Mouse (Mus musculus) urinary bladder, postnatal 36 days (tissue): ENCODE results near the gene Cap1.
A peak's percentile ranks its signal among the peaks of the same experiment; 100 is the strongest.
"Not testable (repeated sequence)": the region's sequence is repeated elsewhere in the genome, so short reads cannot be mapped to it uniquely, and the experiment has no call there.

Source experiments
- DNase-seq, 2 experiments: peaks; one replicate each; pipeline ENCODE4 v3.0.0; 2022; ENCODE audit warnings: low spot score in 2 of 2, mixed read lengths in 1 of 2

The Cap1 gene

DNA sequence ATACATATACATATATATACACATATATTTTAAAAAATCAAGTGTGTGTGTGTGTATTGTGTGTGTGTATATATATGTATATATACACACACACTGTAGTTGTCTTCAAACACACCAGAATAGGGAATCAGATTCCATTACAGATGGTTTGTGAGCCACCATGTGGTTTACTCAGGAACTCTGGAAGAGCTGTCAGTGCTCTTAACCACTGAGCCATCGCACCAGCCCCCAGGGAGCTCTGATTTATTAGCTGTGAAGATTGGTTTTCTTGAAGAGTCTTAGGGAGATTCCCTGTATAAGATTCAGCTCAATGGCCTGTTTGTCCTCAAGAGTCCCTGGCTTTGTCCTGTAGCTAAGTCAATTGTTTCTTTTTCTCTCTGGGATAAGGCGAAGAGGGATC lies 47.9 kb downstream of the Cap1 start:
- DNase-seq, result no peak

- no peak for DNase-seq
Measured at GRCm38 (mm10) chr4:122837180-122837730, 48.6 kb downstream of the Cap1 start.

DNA sequence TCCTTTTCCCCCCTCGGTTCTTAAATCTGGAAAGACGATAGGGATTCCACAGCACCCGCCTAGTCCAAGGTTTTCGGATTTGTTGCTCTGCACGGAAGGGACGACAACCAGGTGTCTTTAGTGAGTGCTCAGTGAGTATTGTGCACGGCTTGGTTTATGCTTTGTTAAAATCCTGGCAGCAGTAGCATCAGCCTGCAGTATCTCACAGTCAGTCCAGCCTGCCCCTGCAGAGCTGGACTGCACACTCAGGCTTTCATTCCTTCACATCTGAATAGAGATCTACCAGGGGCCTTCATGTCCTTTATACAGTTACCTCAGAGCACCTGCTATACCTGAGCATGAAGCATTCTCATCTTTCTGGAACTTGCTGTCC lies 49.5 kb downstream of the Cap1 start:
- DNase-seq, result no peak

- peak; percentile 72 to 83 for DNase-seq
Measured at GRCm38 (mm10) chr4:122835530-122836402, 50.1 kb downstream of the Cap1 start, which contains the start of gene Ppt1. Gene Ppt1 (plus strand): TSS chr4:122836242.

DNA sequence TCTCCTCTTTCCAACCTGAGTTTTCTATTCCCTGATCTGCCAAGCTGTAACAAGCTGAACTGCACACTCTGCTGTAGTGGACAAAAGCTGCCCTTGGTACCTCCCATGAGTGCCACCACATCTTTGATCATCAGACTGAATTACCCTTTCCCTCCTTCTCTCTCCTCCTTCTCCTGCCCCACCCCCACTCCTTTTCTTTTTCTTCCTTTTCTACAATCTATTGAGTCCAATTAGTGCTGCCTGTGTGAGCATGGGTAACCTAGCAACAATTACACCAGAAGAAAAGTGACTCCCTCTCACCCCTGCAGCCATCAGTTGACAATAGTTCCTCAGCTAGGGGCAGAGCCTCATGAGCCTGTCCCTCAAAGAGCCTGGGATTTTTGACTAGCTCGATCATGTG lies 54.0 kb downstream of the Cap1 start:
- no peak for DNase-seq

DNA sequence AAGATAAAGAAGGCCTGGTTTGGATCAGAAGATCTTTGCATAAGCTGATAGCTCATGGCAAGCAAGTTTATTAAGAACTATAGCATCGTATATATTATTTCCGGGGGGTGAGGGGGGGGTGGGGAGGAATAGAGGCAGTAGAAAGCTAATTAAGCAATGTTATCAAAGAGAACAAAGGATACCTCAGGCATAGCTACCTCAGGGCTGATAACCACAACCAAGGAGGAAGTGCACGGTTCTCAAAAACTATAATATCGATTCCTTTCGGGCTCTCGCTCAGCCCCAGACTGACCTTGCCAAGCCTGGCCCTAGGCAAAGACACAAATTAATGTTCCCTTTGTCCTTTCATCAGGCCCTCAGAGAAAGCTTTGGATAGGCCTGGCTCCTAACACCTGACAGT lies 56.5 kb downstream of the Cap1 start:
- no peak for DNase-seq

DNA sequence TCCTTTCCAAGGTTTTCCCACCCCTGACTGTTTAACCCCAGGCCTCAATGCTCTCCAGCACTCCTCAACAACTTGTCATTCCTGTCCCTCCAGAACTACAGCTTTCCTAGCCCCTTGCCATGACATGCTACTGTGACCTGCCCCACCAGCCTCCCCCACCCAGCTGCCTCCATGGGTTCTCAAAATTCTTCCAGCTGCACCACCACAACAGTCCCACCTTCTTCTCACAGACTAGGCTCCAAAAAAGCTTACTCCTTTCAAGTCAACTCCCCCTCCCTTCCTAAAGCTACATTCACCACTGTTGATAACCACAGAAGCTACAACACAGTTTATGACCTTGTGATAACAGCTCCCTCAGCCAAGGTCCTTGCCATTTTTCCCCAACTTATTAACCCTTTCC lies 58.2 kb downstream of the Cap1 start:
- no peak for DNase-seq

DNA sequence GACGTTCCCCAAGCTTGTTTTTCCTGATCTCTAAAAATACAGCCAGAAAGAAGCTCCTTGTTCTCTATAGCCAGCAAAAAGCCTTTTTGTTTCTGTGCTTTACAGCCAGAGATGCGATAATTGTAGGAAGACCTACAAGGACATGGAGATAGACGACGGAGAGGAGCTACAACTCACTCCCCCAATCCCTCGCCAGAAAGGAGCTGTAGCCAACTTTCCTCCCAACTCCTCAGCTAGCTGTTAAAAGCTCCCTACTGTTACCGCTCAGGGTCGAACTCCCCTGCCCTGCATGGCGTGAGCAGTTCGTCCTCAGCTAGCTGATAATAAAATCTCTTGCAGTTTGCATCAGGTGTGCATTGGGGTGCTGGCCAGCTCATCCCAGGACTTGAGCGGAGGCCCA lies 64.9 kb downstream of the Cap1 start:
- not testable (repeated sequence) for DNase-seq

DNA sequence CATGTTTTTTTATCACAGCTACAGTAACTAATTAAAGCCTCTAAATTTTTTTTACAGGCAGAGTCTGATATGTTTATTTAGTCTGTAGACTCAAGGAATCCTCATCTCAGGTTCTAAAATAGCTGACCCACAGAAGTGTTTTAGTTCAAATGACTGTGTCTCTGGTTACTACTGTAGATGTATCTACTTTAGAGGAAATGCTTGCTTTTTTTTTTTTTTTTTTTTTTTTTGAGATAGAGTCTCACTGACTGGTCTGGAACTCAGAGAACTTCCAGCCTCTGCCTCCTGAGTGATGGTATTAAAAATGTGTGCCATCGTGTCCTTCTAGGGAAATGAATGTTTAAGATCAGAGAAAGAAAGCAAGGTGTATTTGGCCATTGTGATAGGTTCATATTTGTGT lies 69.7 kb downstream of the Cap1 start:
- DNase-seq, result no peak

DNA sequence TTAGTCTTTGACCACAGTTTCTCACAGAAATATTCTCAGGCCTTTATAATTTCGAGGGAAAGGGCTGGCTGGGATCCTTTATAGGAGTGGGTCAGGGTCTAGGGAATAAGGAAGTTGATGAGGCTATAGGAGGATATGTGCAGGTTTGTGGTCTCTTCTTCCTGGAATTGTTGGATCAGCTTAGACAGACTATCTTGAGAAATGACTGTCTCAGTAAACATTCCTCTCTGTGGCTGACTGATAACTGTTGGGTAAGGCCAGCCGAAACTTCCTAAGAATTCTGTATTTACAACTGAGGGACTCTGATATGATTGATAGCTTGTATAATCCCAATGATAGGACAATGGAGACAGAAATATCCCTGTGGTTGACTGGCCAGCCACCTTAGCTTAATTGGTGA lies 74.0 kb downstream of the Cap1 start:
- DNase-seq, result no peak

GRCm38 (mm10) chr4:122811180-122811579 lies 74.7 kb downstream of the Cap1 start:
- no peak for DNase-seq
